Mouse (Mus musculus): ENCODE measurements around the gene BC003965. TPM values are rescaled to one million over a fixed set of nuclear protein-coding genes. Genes with fewer than 3 reads are reported as not detected.
"Not testable (repeated sequence)": the region's sequence is repeated elsewhere in the genome, so short reads cannot be mapped to it uniquely, and the experiment has no call there.

The BC003965 gene
- polyA plus RNA-seq, 1 experiment from 2014 or later: 31.1 TPM

- Histone ChIP-seq H3K4me1 (replicated peaks) (peaks cover 19% of the 10 kb centered on the region), H3K36me3 (peaks cover 11% of the 10 kb centered on the region), H3K4me2 (no peak overlapping the region), H3K9ac (no peak overlapping the region), H3K4me3 (no peak overlapping the region), H3K9me3 (no peaks in the 10 kb centered on the region), H3K27ac (replicated peaks) (peak overlapping the region; percentile 78; the same call in 1 of the 2 replicates), H3K27me3 (no peaks in the 10 kb centered on the region)
- 61% methylated on average over 1 of the region's 1 CpGs for WGBS
- no peak for ATAC-seq (ENCODE audit: low FRiP score, low read depth)
Measured at GRCm38 (mm10) chr17:25220746-25221145, 36.4 kb downstream of the BC003965 start.

DNA sequence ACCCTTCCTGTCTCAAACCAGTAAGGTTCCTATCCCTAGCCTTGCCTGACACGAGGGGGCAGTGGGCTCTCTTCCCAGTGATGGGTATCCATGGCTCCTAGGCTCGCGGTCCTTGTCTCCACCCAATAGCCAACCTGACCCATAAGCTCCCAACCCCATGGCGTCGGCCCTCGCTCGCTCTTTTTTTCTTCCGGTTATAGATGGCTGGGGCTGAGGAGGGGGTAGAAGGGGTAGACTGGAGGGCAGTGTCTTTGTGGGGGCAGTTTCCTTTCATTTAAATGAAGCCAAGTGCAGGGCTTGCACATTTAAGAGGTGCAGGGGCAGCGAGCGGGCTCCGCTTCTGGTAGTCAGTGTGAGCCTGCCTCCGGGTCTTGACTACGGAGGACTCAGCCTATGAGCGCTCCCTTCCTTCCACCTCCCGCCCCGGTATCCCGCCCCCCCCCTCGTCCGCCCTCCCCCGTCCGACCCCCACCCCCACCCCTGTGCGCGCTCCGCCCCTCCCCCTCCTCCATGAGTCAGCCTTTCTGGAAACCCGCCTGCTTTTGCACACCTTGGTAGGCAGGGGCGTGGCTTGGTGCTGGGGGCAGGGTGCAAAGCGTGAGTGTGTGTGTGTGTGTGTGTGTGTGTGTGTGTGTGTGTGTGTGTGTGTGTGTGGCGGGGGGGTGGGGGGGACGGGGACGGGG lies 37.6 kb downstream of the BC003965 start:
- Histone ChIP-seq H3K9ac (peak overlapping the region; percentile 44), H3K27ac (replicated peaks) (peak overlapping the region; percentile 78), H3K4me1 (replicated peaks) (peaks cover 19% of the 10 kb centered on the region), H3K4me2 (peak overlapping the region; percentile 77), H3K36me3 (peaks cover 4% of the 10 kb centered on the region; the same call in 1 of the 2 replicates), H3K4me3 (peak overlapping the region; percentile 42), H3K9me3 (no peaks in the 10 kb centered on the region), H3K27me3 (no peaks in the 10 kb centered on the region)
- ATAC-seq (ENCODE audit: low FRiP score, low read depth): peak; percentile 92
- WGBS: 2% methylated on average over 19 of the region's 30 CpGs

DNA sequence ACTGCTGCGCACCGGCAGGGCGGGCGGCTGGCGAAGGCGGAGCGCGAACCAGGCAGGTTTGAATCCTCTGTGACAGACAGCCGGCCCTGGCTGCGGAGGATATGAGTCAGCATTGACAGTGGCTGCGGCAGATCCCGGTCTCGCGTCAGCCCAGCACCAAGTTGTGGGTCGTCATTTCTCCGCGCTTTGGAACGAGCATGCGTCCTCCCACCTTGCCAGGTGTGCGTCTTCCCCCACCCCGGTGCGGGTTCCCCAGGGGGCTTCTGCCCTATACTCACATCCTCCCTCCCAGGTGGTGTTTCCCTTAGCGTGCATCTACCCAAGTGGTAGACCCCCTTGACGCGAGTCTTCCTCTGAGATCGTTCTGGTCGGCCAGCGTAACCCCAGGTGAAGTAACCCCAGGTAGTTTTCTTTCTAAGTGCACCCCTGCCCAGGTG lies 38.2 kb downstream of the BC003965 start:
- peak; percentile 89 for ATAC-seq (ENCODE audit: low FRiP score, low read depth)
- peak overlapping the region; percentile 42 for H3K4me3 ChIP-seq
- H3K9ac ChIP-seq: peak overlapping the region; percentile 34
- not testable (repeated sequence) for H3K9me3 ChIP-seq, H3K27me3 ChIP-seq, H3K36me3 ChIP-seq
- peak overlapping the region; percentile 60 for H3K27ac ChIP-seq (replicated peaks)
- peak overlapping the region; percentile 77 for H3K4me2 ChIP-seq
- 16% methylated on average over 14 of the region's 28 CpGs for WGBS
- peaks cover 19% of the 10 kb centered on the region for H3K4me1 ChIP-seq (replicated peaks)

- Histone ChIP-seq H3K36me3 (no peaks in the 10 kb centered on the region; the same call in 1 of the 2 replicates), H3K9me3 (no peaks in the 10 kb centered on the region), H3K4me3 (peak overlapping the region; percentile 42), H3K27me3 (no peaks in the 10 kb centered on the region), H3K4me2 (peak overlapping the region; percentile 77), H3K27ac (replicated peaks) (peak overlapping the region; percentile 60), H3K9ac (peak overlapping the region; percentile 34), H3K4me1 (replicated peaks) (peaks cover 19% of the 10 kb centered on the region)
- 49% methylated on average over 6 of the region's 6 CpGs for WGBS
- ATAC-seq (ENCODE audit: low FRiP score, low read depth): no peak
Measured at GRCm38 (mm10) chr17:25222951-25223601, 38.7 kb downstream of the BC003965 start.

DNA sequence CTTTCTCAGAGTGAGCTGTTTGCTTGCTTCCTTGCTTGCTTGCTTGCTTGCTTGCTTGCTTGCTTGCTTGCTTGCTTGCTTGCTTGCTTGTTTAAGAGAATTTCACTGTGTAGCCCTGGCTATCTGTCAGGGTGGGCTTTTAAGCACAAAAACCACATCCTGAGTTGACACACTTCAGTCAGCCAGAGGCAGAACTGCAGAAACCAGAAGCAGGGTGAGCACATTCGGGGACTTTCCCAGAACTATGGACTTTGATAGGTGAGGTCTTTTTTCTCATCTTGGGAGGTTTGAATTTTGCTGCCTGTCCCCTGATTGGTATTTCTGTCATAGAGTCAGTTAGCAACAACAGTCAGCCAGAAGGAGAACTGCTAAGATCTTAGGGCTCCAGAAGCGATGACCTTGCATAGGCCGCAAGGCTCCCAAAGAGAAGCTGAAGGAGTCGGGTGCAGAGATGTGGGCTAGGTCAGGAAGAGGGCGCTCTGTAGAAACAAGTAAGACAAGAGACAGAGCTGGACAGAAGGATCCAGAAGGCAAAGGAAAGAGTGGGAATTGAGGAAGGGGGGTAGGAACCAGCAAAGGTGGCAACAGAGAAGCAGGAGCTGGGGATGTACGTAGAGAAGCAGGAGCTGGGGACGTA lies 40.4 kb downstream of the BC003965 start:
- Histone ChIP-seq H3K9ac (no peak overlapping the region), H3K36me3 (peaks cover 6% of the 10 kb centered on the region), H3K27ac (replicated peaks) (no peak overlapping the region), H3K27me3 (no peaks in the 10 kb centered on the region), H3K4me1 (replicated peaks) (peaks cover 19% of the 10 kb centered on the region), H3K4me3 (no peak overlapping the region), H3K9me3 (no peaks in the 10 kb centered on the region), H3K4me2 (no peak overlapping the region)
- WGBS: 92% methylated on average over 7 of the region's 7 CpGs
- no peak for ATAC-seq (ENCODE audit: low FRiP score, low read depth)

DNA sequence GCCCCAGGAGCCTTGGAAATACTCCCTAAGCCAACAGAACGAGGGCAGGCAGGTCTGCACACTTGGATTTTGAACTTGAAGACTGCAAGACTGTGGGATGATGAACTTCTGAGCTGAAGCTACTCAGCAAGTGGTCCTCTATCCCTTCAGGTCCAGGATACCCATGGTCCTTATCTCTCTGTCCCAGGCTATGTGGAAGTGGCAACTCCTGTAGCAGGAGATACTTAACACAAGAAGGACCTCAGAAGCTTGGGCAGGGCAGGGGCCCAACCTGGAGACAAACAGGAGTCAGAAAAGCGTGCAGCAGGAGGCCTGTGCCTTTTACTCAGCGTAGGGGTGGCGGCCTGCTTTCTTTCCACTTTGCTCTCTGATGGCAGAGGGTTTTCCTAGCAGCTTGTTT lies 41.3 kb downstream of the BC003965 start:
- no peaks in the 10 kb centered on the region for H3K9me3 ChIP-seq
- no peak for ATAC-seq (ENCODE audit: low FRiP score, low read depth)
- H3K36me3 ChIP-seq: peaks cover 9% of the 10 kb centered on the region; the same call in 1 of the 2 replicates
- no peak overlapping the region for H3K9ac ChIP-seq
- no peak overlapping the region for H3K27ac ChIP-seq (replicated peaks)
- H3K4me2 ChIP-seq: no peak overlapping the region
- H3K27me3 ChIP-seq: no peaks in the 10 kb centered on the region
- H3K4me3 ChIP-seq: no peak overlapping the region
- WGBS: 82% methylated on average over 4 of the region's 4 CpGs
- H3K4me1 ChIP-seq (replicated peaks): peaks cover 18% of the 10 kb centered on the region

- H3K4me1 ChIP-seq (replicated peaks): no peaks in the 10 kb centered on the region
- H3K27me3 ChIP-seq: no peaks in the 10 kb centered on the region
- H3K9ac ChIP-seq: no peak overlapping the region
- no peak overlapping the region for H3K4me2 ChIP-seq
- 89% methylated on average over 5 of the region's 5 CpGs for WGBS
- ATAC-seq (ENCODE audit: low FRiP score, low read depth): no peak
- H3K9me3 ChIP-seq: no peaks in the 10 kb centered on the region
- H3K4me3 ChIP-seq: no peak overlapping the region
- H3K36me3 ChIP-seq: peaks cover 18% of the 10 kb centered on the region
- no peak overlapping the region for H3K27ac ChIP-seq (replicated peaks)
Measured at GRCm38 (mm10) chr17:25227991-25228390, 43.6 kb downstream of the BC003965 start.

GRCm38 (mm10) chr17:25230014-25230655 lies 45.8 kb downstream of the BC003965 start:
- H3K9ac ChIP-seq; H3K4me3 ChIP-seq; H3K27me3 ChIP-seq; H3K27ac ChIP-seq (replicated peaks); H3K4me1 ChIP-seq (replicated peaks); H3K4me2 ChIP-seq; H3K9me3 ChIP-seq: not testable (repeated sequence)
- 80% methylated on average over 17 of the region's 17 CpGs for WGBS
- peaks cover 26% of the 10 kb centered on the region for H3K36me3 ChIP-seq
- ATAC-seq (ENCODE audit: low FRiP score, low read depth): peak; percentile 61; the same call in 1 of the 2 replicates

GRCm38 (mm10) chr17:25230700-25231099 lies 46.3 kb downstream of the BC003965 start:
- Histone ChIP-seq H3K36me3 (peaks cover 32% of the 10 kb centered on the region), H3K9ac (no peak overlapping the region), H3K4me2 (no peak overlapping the region), H3K27ac (replicated peaks) (no peak overlapping the region), H3K9me3 (no peaks in the 10 kb centered on the region), H3K4me1 (replicated peaks) (no peaks in the 10 kb centered on the region), H3K27me3 (no peaks in the 10 kb centered on the region), H3K4me3 (no peak overlapping the region)
- no peak for ATAC-seq (ENCODE audit: low FRiP score, low read depth)
- WGBS: 92% methylated on average over 3 of the region's 3 CpGs

DNA sequence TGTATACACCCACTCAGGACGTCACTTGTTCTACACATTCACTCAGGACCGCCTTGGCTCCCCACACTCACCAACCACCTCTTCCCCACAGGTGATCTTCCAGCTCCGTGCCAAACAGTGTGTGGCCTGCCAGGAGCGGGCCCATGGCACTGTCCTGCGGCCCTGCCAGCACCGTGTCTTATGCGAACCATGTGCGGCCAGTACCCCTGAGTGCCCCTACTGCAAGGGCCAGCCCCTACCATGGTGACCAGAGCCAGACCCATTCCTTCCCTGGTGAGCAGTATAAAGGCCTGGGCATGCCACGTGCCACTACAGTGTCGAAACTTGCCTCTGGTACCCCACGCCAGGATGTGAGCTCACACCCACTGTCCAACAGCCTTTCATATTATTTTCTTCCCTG lies 47.3 kb downstream of the BC003965 start:
- peak; percentile 81 for ATAC-seq (ENCODE audit: low FRiP score, low read depth)
- H3K27me3 ChIP-seq; H3K4me3 ChIP-seq; H3K9ac ChIP-seq; H3K4me1 ChIP-seq (replicated peaks); H3K9me3 ChIP-seq; H3K27ac ChIP-seq (replicated peaks); H3K4me2 ChIP-seq: not testable (repeated sequence)
- WGBS: 92% methylated on average over 7 of the region's 11 CpGs
- peaks cover 38% of the 10 kb centered on the region for H3K36me3 ChIP-seq

- Histone ChIP-seq H3K4me2 (no peak overlapping the region), H3K36me3 (peaks cover 29% of the 10 kb centered on the region), H3K4me1 (replicated peaks) (peaks cover 17% of the 10 kb centered on the region), H3K9ac (no peak overlapping the region), H3K4me3 (no peak overlapping the region), H3K9me3 (no peaks in the 10 kb centered on the region), H3K27me3 (no peaks in the 10 kb centered on the region), H3K27ac (replicated peaks) (no peak overlapping the region)
- no peak for ATAC-seq (ENCODE audit: low FRiP score, low read depth)
- 86% methylated on average over 9 of the region's 9 CpGs for WGBS
Measured at GRCm38 (mm10) chr17:25235635-25236034, 51.3 kb downstream of the BC003965 start.

All from hindbrain, embryonic 15.5 days (tissue).